Mouse (Mus musculus) heart, postnatal 14 days (tissue): ENCODE measurements at regions not wholly inside any gene's neighbourhood (a gene's known extent, or its start where the extent isn't known, plus 50 kb on each side); places are given as distances from the start of the nearest gene placed in this dataset.

Experiments used
- DNase-seq, 2 experiments: peaks; one replicate each; pipeline ENCODE4 v3.0.0; 2021 to 2022
- intact Hi-C: fragments of 180-260 bp; cut with DNase I; formaldehyde crosslinking; loops from one replicate; pipeline ENCODE4 v1.15.1; 2025

- DNase-seq: no peak
- intact Hi-C loops: no loop called here
Measured at GRCm38 (mm10) chr9:61770207-61770955, 144.0 kb downstream of the Rplp1 start.

DNA sequence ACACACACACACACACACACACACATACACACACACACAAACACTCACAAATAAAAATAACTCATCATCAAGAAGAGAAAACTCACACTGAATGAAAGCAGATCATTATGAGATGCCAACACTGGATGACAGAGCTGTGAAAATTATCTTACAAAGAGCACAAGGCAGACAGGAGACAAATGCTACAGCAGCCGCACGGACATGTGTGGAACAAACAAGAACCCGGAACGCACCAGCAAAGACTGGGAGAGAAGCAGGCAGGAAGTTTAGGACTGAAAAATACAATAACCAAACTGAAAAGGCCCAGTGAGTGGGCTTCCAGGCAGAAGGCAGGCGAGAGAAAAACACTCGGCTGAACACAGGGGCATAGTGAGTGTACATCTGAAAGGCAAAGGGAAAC lies 148.2 kb downstream of the Rplp1 start:
- no peak for DNase-seq
- intact Hi-C loops: no loop called here

DNA sequence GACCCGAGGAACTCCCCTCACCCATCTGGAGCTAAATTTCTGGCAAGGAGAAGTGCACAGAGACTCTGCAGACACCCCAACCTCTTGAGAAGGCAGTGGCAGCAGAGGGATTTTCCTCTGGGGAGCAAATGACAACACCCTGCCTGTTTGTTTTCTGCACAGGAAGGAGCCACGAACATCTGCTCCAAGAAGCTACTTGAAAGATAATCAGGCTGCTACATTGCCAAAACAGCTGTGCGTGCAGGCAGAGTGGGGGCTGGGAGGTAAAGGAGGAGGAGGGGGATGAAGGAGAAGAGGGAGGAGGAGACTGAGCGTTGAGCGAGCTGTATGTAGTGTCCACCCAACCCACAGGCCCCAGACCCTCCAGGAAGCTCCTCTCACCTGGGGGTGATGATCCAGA lies 149.0 kb downstream of the Rplp1 start:
- intact Hi-C loops: no loop called here
- no peak for DNase-seq

GRCm38 (mm10) chr9:61757806-61758205 lies 156.5 kb downstream of the Rplp1 start:
- no peak for DNase-seq
- intact Hi-C loops: no loop called here

- no peak for DNase-seq
- intact Hi-C loops: no loop called here
Measured at GRCm38 (mm10) chr9:61756801-61757342, 157.5 kb downstream of the Rplp1 start.

- DNase-seq: no peak
- intact Hi-C loops: no loop called here
Measured at GRCm38 (mm10) chr9:61756224-61756800, 158.0 kb downstream of the Rplp1 start.

DNA sequence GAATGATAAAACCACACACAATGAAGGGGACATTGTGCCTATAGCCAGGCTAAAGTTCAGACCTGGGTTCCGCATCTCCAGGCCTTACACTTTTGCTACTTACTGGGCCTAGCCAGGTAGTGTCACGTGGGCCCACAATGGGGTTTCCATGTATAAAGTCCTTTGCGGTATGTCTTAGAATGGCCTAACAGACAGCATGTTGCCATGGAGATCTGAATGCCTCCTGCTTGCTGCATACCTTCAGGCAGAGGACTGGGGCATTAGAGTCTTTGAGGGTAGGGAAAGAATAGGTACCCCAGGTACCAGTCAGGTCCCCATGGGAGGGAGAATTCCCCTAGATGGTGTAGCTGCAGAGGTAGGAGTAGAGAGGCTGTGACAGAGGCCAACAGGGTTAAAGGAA lies 159.0 kb downstream of the Rplp1 start:
- intact Hi-C loops: no loop called here

GRCm38 (mm10) chr9:61753795-61754194 lies 160.5 kb downstream of the Rplp1 start:
- DNase-seq: no peak
- intact Hi-C loops: no loop called here

More for the DNA sequence above, 159.0 kb downstream of the Rplp1 start:
- no peak for DNase-seq

GRCm38 (mm10) chr9:61749201-61749600 lies 165.1 kb downstream of the Rplp1 start:
- intact Hi-C loops: no loop called here
- DNase-seq: no peak

DNA sequence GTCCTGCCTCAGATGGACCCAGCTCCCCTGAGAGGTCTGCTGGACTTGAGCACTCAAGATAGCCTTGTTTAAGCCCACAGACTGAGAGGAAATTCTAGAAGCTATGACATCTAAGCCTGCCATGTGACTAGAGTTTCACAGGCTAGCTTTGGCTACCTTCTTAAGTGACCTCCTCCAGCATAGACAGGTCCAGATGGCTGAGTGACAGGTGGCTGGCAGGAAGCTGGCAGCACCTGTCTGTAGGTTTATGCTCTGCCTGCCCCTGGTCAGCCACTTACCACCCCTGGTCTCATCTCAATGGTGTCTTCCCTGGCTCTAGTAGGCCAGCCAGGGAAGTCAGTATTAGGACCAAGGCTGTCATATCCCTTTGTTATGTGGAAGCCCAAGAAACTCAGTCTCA lies 165.9 kb downstream of the Rplp1 start:
- intact Hi-C loops: no loop called here
- DNase-seq: no peak

DNA sequence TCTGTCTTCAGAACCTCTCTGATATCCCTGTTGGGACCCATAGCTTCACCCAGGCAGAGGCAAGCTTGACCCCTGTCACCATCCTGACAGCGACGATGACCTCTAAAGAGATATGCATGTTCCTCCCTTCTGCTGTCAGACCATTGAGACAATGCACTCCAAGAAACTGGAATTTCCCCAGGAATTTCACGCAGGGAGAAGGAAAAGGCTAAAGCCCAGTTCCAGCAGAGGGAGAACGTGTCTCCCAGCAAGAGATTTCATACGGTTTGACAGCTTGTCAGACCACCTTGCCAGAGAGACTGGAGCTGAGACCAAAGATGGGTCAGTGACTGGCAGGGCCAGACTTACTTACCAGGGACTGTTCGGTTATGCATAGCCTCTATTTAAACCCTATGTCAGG lies 167.9 kb downstream of the Rplp1 start:
- intact Hi-C loops: no loop called here
- DNase-seq: no peak

DNA sequence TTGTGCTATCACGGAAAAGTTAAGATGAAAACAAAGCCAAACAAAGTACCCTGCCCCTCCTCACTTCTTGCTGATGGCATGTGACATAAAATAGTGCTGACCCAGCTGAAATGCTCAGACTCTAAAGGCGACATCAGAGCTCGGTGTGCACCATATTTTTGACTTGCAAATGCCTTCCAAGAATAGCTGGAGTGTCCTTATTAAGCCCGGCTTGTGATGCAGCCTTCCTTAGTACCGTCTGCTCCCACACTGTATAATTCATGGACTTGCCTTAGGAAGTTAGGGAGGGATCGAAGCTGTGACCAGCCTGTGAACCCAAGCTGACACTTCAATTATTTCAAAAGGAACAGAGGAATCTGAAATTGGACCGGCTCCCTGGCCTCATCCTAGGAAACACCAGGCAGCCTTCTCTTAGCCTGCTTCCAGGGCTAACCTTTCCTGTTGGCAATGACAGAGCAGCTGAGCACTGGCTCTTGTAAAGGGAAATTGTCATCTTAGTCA lies 169.0 kb downstream of the Rplp1 start:
- peak in 1 of 2 experiments; percentile 16 for DNase-seq

DNA sequence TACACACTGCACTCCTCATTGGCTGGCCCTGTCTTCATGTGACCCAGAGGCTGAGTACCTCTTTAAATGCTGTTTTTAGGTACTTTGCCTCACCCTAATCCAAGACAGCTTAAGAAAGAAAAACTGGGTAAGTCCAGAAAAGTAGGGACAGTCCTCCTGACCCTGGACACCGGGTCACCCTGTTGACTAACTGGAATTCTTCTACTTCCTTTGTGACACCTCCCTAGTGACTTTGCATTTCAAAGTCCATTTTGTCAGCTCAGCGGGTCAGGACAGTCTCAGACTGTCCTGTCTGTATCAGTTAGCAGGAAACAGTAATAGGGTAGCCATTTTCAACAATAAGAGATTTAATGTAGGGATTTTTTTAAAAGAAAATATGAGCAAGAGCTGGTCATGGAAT lies 180.8 kb downstream of the Rplp1 start:
- DNase-seq: no peak
- intact Hi-C loops: no loop called here

More for the DNA sequence above, 169.0 kb downstream of the Rplp1 start:
- intact Hi-C loops: no loop called here

DNA sequence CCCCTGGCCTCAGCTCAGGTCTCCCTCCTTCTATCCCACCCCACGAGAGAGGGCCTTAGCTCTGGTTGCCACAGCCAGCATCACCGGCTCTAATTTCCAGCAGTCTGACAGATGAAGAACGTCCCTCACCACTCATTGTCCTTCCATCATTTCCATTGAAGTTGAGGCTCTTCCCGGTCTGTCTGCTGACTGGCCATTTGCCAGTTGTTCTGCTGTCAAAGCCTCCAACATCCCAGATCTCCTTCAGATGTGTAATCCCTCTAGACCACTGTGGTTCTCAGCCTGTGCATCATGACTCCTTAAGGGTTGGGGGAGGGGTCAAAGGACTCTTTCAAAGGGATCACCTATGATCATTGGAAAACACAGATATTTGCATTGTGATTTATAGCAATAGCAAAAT lies 181.6 kb downstream of the Rplp1 start:
- intact Hi-C loops: no loop called here
- no peak for DNase-seq

GRCm38 (mm10) chr9:61728115-61728514 lies 186.2 kb downstream of the Rplp1 start:
- intact Hi-C loops: no loop called here
- DNase-seq: no peak

GRCm38 (mm10) chr9:61727651-61728050 lies 186.7 kb downstream of the Rplp1 start:
- intact Hi-C loops: no loop called here
- no peak for DNase-seq

- DNase-seq: no peak
- intact Hi-C loops: no loop called here
Measured at GRCm38 (mm10) chr9:61724070-61724469, 190.3 kb downstream of the Rplp1 start.

DNA sequence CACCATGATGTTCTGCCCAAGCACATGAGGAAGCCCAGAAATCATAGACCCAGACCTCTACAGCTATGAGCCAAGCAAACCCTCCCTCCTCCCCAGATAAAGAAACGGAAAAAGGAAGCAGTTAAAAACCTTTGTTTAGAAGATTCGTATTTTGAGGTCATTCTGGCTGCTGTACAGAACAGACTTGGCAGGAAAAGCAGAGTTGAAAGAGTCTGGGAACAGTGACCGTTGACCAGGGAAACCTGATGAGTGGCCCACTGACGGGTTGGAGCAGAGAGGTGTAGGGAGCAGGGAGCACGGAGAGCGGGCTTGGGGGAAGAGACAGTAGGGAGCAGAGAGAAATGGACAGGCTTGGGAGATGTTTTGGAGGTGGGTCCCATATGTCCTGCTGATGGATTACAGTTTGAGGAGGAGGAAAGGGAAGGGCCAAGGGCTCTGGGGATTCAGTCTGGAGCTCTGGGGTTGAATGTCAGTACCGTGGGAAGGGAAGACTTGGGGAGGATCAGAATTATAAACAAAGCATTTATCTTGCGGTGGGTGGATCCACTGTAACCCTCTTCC lies 191.2 kb downstream of the Rplp1 start:
- intact Hi-C loops: no loop called here
- peak; percentile 36 to 61 for DNase-seq

DNA sequence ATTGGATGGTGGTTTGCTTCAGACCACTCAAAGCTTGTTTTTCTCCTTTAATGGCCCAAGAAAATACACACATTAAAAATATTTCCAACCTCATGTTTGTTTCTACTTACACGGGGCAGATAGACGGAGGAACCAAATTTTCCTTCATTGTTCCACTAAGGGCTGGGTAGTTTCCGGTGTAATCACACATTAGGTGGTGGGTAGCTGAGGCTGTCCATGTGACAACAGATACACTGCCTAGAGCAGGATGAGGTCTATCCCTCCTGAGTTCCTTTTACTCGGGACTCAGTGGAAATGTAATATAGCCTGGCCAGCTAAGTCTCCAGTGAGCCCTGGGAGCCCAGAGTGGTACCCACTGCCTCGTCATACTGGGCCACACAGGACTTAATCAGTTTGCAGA lies 192.5 kb downstream of the Rplp1 start:
- intact Hi-C loops: no loop called here
- no peak for DNase-seq

GRCm38 (mm10) chr9:61721071-61721470 lies 193.3 kb downstream of the Rplp1 start:
- intact Hi-C loops: no loop called here
- no peak for DNase-seq

- no peak for DNase-seq
- intact Hi-C loops: no loop called here
Measured at GRCm38 (mm10) chr9:61720206-61720605, 194.1 kb downstream of the Rplp1 start.

DNA sequence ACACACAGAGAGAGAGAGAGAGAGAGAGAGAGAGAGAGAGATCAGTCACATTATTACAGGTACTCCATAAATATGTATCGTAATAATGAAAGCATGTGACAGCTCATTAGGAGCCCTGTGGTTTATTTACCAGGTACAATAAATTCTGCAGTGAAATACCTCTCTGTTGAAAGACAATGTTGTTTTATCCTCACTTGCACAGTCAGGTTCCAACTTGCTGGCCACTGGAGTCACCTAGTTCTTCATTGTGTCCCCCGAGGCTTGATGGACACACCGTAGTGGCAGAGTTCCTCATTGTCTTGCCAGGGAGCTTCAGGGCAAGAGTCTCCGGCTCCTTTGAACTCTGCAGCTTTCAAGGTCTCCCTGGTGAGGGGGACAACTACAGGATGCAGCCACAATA lies 197.6 kb downstream of the Rplp1 start:
- intact Hi-C loops: no loop called here
- no peak for DNase-seq
